Mouse (Mus musculus): ENCODE results near the gene Amigo2. TPM values are rescaled to one million over a fixed set of nuclear protein-coding genes. Genes with fewer than 3 reads are reported as not detected.

Gene Amigo2
- polyA plus RNA-seq, 1 experiment: not detected

- H3K4me1 ChIP-seq (ENCODE audit: control insufficient read depth): no peaks in the 10 kb centered on the region
- no peaks in the 10 kb centered on the region for H3K9me3 ChIP-seq (ENCODE audit: control insufficient read depth, low read length)
- no peak overlapping the region for H3K4me3 ChIP-seq (replicated peaks)
- TF ChIP-seq GATA1 (IDR thresholded peaks at IDR 0.05; ENCODE audit: low read length): no peak
- TF ChIP-seq TAL1 (IDR thresholded peaks at IDR 0.05; ENCODE audit: low read length): no peak
- H3K27me3 ChIP-seq (ENCODE audit: control insufficient read depth): no peaks in the 10 kb centered on the region
- no peaks in the 10 kb centered on the region for H3K36me3 ChIP-seq (ENCODE audit: control insufficient read depth)
These were observed 37.1 kb upstream of the Amigo2 start for GRCm38 (mm10) chr15:97284201-97284600.

GRCm38 (mm10) chr15:97282572-97282881, 35.4 kb upstream of the Amigo2 start:
- Histone ChIP-seq H3K36me3 (ENCODE audit: control insufficient read depth) (no peaks in the 10 kb centered on the region), H3K27me3 (ENCODE audit: control insufficient read depth) (no peaks in the 10 kb centered on the region), H3K4me3 (replicated peaks) (no peak overlapping the region), H3K9me3 (ENCODE audit: control insufficient read depth, low read length) (no peaks in the 10 kb centered on the region), H3K4me1 (ENCODE audit: control insufficient read depth) (no peaks in the 10 kb centered on the region)
- no peak for TF ChIP-seq TAL1 (IDR thresholded peaks at IDR 0.05; ENCODE audit: low read length)
- TF ChIP-seq GATA1 (IDR thresholded peaks at IDR 0.05; ENCODE audit: low read length): no peak

- H3K4me1 ChIP-seq (ENCODE audit: control insufficient read depth): no peaks in the 10 kb centered on the region
- TF ChIP-seq GATA1 (IDR thresholded peaks at IDR 0.05; ENCODE audit: low read length) (no peak), TAL1 (IDR thresholded peaks at IDR 0.05; ENCODE audit: low read length) (no peak)
- no peaks in the 10 kb centered on the region for H3K9me3 ChIP-seq (ENCODE audit: control insufficient read depth, low read length)
- no peaks in the 10 kb centered on the region for H3K27me3 ChIP-seq (ENCODE audit: control insufficient read depth)
- no peaks in the 10 kb centered on the region for H3K36me3 ChIP-seq (ENCODE audit: control insufficient read depth)
- H3K4me3 ChIP-seq (replicated peaks): no peak overlapping the region
These were observed 34.9 kb upstream of the Amigo2 start for GRCm38 (mm10) chr15:97281712-97282571.

GRCm38 (mm10) chr15:97280776-97281175, 33.7 kb upstream of the Amigo2 start:
- H3K4me3 ChIP-seq (replicated peaks): no peak overlapping the region
- no peaks in the 10 kb centered on the region for H3K36me3 ChIP-seq (ENCODE audit: control insufficient read depth)
- no peaks in the 10 kb centered on the region for H3K9me3 ChIP-seq (ENCODE audit: control insufficient read depth, low read length)
- TF ChIP-seq GATA1 (IDR thresholded peaks at IDR 0.05; ENCODE audit: low read length): no peak
- no peak for TF ChIP-seq TAL1 (IDR thresholded peaks at IDR 0.05; ENCODE audit: low read length)
- H3K27me3 ChIP-seq (ENCODE audit: control insufficient read depth): no peaks in the 10 kb centered on the region
- H3K4me1 ChIP-seq (ENCODE audit: control insufficient read depth): no peaks in the 10 kb centered on the region

GRCm38 (mm10) chr15:97280131-97280530, 33.0 kb upstream of the Amigo2 start:
- no peaks in the 10 kb centered on the region for H3K9me3 ChIP-seq (ENCODE audit: control insufficient read depth, low read length)
- no peaks in the 10 kb centered on the region for H3K36me3 ChIP-seq (ENCODE audit: control insufficient read depth)
- no peaks in the 10 kb centered on the region for H3K27me3 ChIP-seq (ENCODE audit: control insufficient read depth)
- TF ChIP-seq TAL1 (IDR thresholded peaks at IDR 0.05; ENCODE audit: low read length) (no peak), GATA1 (IDR thresholded peaks at IDR 0.05; ENCODE audit: low read length) (no peak)
- no peak overlapping the region for H3K4me3 ChIP-seq (replicated peaks)
- H3K4me1 ChIP-seq (ENCODE audit: control insufficient read depth): no peaks in the 10 kb centered on the region

GRCm38 (mm10) chr15:97278340-97278948, 31.4 kb upstream of the Amigo2 start:
- no peaks in the 10 kb centered on the region for H3K4me1 ChIP-seq (ENCODE audit: control insufficient read depth)
- TF ChIP-seq TAL1 (IDR thresholded peaks at IDR 0.05; ENCODE audit: low read length): no peak
- TF ChIP-seq GATA1 (IDR thresholded peaks at IDR 0.05; ENCODE audit: low read length): no peak
- H3K4me3 ChIP-seq (replicated peaks): no peak overlapping the region
- no peaks in the 10 kb centered on the region for H3K27me3 ChIP-seq (ENCODE audit: control insufficient read depth)
- H3K9me3 ChIP-seq (ENCODE audit: control insufficient read depth, low read length): no peaks in the 10 kb centered on the region
- H3K36me3 ChIP-seq (ENCODE audit: control insufficient read depth): no peaks in the 10 kb centered on the region

GRCm38 (mm10) chr15:97277328-97277727, 30.2 kb upstream of the Amigo2 start:
- no peaks in the 10 kb centered on the region for H3K9me3 ChIP-seq (ENCODE audit: control insufficient read depth, low read length)

GRCm38 (mm10) chr15:97276660-97277153, 29.6 kb upstream of the Amigo2 start:
- no peaks in the 10 kb centered on the region for H3K36me3 ChIP-seq (ENCODE audit: control insufficient read depth)
- no peaks in the 10 kb centered on the region for H3K4me1 ChIP-seq (ENCODE audit: control insufficient read depth)
- no peaks in the 10 kb centered on the region for H3K27me3 ChIP-seq (ENCODE audit: control insufficient read depth)
- no peak overlapping the region for H3K4me3 ChIP-seq (replicated peaks)
- H3K9me3 ChIP-seq (ENCODE audit: control insufficient read depth, low read length): no peaks in the 10 kb centered on the region
- TF ChIP-seq TAL1 (IDR thresholded peaks at IDR 0.05; ENCODE audit: low read length): no peak
- TF ChIP-seq GATA1 (IDR thresholded peaks at IDR 0.05; ENCODE audit: low read length): no peak

More at GRCm38 (mm10) chr15:97277328-97277727, 30.2 kb upstream of the Amigo2 start:
- H3K4me3 ChIP-seq (replicated peaks): no peak overlapping the region
- H3K27me3 ChIP-seq (ENCODE audit: control insufficient read depth): no peaks in the 10 kb centered on the region
- H3K36me3 ChIP-seq (ENCODE audit: control insufficient read depth): no peaks in the 10 kb centered on the region
- no peaks in the 10 kb centered on the region for H3K4me1 ChIP-seq (ENCODE audit: control insufficient read depth)
- no peak for TF ChIP-seq TAL1 (IDR thresholded peaks at IDR 0.05; ENCODE audit: low read length)
- no peak for TF ChIP-seq GATA1 (IDR thresholded peaks at IDR 0.05; ENCODE audit: low read length)

GRCm38 (mm10) chr15:97275626-97276395, 28.7 kb upstream of the Amigo2 start:
- TF ChIP-seq TAL1 (IDR thresholded peaks at IDR 0.05; ENCODE audit: low read length): no peak
- no peak for TF ChIP-seq GATA1 (IDR thresholded peaks at IDR 0.05; ENCODE audit: low read length)
- no peaks in the 10 kb centered on the region for H3K36me3 ChIP-seq (ENCODE audit: control insufficient read depth)
- H3K4me1 ChIP-seq (ENCODE audit: control insufficient read depth): no peaks in the 10 kb centered on the region
- H3K9me3 ChIP-seq (ENCODE audit: control insufficient read depth, low read length): no peaks in the 10 kb centered on the region
- no peaks in the 10 kb centered on the region for H3K27me3 ChIP-seq (ENCODE audit: control insufficient read depth)
- H3K4me3 ChIP-seq (replicated peaks): no peak overlapping the region

All from erythroblast, embryonic 14.5 days (primary cell).